Mouse (Mus musculus) B cell, adult 2 months (primary cell): ENCODE results near the gene Dars2.
A peak's percentile ranks its signal among the peaks of the same experiment; 100 is the strongest.

ENCODE experiments used
- DNase-seq, 2 experiments: peaks; one replicate each; pipeline ENCODE4 v3.0.0; 2022

Dars2 gene

GRCm38 (mm10) chr1:161070352-161071271, at the start of gene Dars2, which contains the start of gene Cenpl:
Dars2 (minus strand) TSS chr1:161070658.
Cenpl (plus strand) TSS chr1:161070713.
- peak; percentile 89 for DNase-seq

GRCm38 (mm10) chr1:161114591-161114990, 44.1 kb upstream of the Dars2 start:
- DNase-seq: no peak

GRCm38 (mm10) chr1:161109216-161109615, 38.8 kb upstream of the Dars2 start:
- DNase-seq: no peak

GRCm38 (mm10) chr1:161103842-161104241, 33.4 kb upstream of the Dars2 start:
- DNase-seq: no peak

- DNase-seq: no peak
Measured at GRCm38 (mm10) chr1:161099721-161100405, 29.4 kb upstream of the Dars2 start.

- no peak for DNase-seq
Measured at GRCm38 (mm10) chr1:161077243-161077642, 6.8 kb upstream of the Dars2 start.

- DNase-seq: peak in 1 of 2 experiments; percentile 11
Measured at GRCm38 (mm10) chr1:161076238-161076637, 5.8 kb upstream of the Dars2 start.

- DNase-seq: no peak
Measured at GRCm38 (mm10) chr1:161071272-161071620, 788 bp upstream of the Dars2 start.

- no peak for DNase-seq
Measured at GRCm38 (mm10) chr1:161063351-161063750, 7.1 kb downstream of the Dars2 start.

GRCm38 (mm10) chr1:161057164-161057563, 13.3 kb downstream of the Dars2 start:
- DNase-seq: no peak

- no peak for DNase-seq
Measured at GRCm38 (mm10) chr1:161046972-161047371, 23.5 kb downstream of the Dars2 start.

- no peak for DNase-seq
Measured at GRCm38 (mm10) chr1:161041261-161042020, 29.0 kb downstream of the Dars2 start.

- DNase-seq: no peak
Measured at GRCm38 (mm10) chr1:161040855-161041254, 29.6 kb downstream of the Dars2 start.

GRCm38 (mm10) chr1:161040426-161040770, 30.1 kb downstream of the Dars2 start:
- no peak for DNase-seq

- no peak for DNase-seq
Measured at GRCm38 (mm10) chr1:161039741-161040425, 30.6 kb downstream of the Dars2 start.

GRCm38 (mm10) chr1:161038968-161039721, 31.3 kb downstream of the Dars2 start:
- peak in 1 of 2 experiments; percentile 11 for DNase-seq

- no peak for DNase-seq
Measured at GRCm38 (mm10) chr1:161038004-161038403, 32.5 kb downstream of the Dars2 start.

- DNase-seq: no peak
Measured at GRCm38 (mm10) chr1:161037599-161037998, 32.9 kb downstream of the Dars2 start.

GRCm38 (mm10) chr1:161037026-161037425, 33.4 kb downstream of the Dars2 start:
- no peak for DNase-seq

GRCm38 (mm10) chr1:161036411-161036841, 34.0 kb downstream of the Dars2 start:
- peak in 1 of 2 experiments; percentile 12 for DNase-seq

GRCm38 (mm10) chr1:161035786-161036404, 34.6 kb downstream of the Dars2 start:
- DNase-seq: no peak
